Mouse (Mus musculus) bone marrow macrophage, adult 2 months (primary cell): ENCODE results near the gene Sema4c.

Experiments used
- CTCF ChIP-seq: IDR thresholded peaks from 2 replicates; pipeline ENCODE4 v1.5.1; 2012; ENCODE audit warnings: low read depth, mild to moderate bottlenecking, low read length, moderate library complexity
- POLR2A ChIP-seq: IDR thresholded peaks from 2 replicates; pipeline ENCODE4 v1.6.1; 2012; ENCODE audit warnings: mild to moderate bottlenecking, low read depth, low read length, borderline replicate concordance

DNA sequence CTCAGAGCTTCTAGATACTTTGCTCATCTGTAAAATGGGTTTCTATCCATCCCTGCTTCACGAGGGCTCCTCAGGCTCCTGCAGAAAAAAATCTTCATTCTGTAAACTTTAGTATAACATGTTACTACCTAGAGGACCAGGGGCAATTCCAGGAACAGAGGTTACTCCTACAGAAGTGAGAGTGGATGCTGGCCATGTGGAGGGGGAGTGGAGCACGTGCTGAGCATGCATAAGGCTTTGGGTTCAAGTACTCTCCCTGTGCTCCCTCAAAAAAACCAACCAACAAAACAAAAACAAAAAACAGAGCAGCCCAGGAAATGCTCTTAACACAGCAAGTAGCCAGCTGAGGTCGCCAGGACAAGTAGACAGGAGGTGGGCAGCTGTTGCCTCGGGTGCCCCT, 5.5 kb upstream of the Sema4c start:
- TF ChIP-seq POLR2A (no peak), CTCF (no peak)
